Mouse (Mus musculus) layer of hippocampus, postnatal 25 days (tissue): ENCODE measurements around the gene Rab11fip5. TPM values are rescaled to one million over a fixed set of nuclear protein-coding genes. Genes with fewer than 3 reads are reported as not detected.

Source experiments
- microRNA-seq, 2 experiments: library from miRNA; unstranded; fragments of <30 nt; microRNA quantifications; one replicate each; pipeline ENCODE4 v1.2.0; 2021
- total RNA-seq, 2 experiments: library from RNA; stranded (reverse); gene quantifications; 2 replicates each; pipeline ENCODE4 v1.2.3; 2021

Gene Rab11fip5
- total RNA-seq, 2 experiments from 2014 or later, result 53.8 to 55.3 TPM

Small RNAs within 50 kb of the gene (microRNA-seq; reads per million reads assigned to microRNA genes)
- gene Mir705, result 0 to 0.37 reads per million in 2 experiments

Other genes with a start within 250 kb of the Rab11fip5 start
- 10 to 100 TPM; 45.0 to 51.4 TPM for gene Spr, start 236.9 kb downstream of the Rab11fip5 start, total RNA-seq
- 10 to 100 TPM; 19.5 to 20.5 TPM for gene Emx1, start 187.2 kb downstream of the Rab11fip5 start, total RNA-seq
- 100 to 1,000 TPM; 168 to 177 TPM for gene Sfxn5, start 41.2 kb downstream of the Rab11fip5 start, total RNA-seq
- gene Noto, start 49.3 kb upstream of the Rab11fip5 start, total RNA-seq, result not detected
- 10 to 100 TPM; 38.9 to 40.9 TPM for gene Smyd5, start 57.4 kb upstream of the Rab11fip5 start, total RNA-seq
- 100 to 1,000 TPM; 194 to 226 TPM for gene Cct7, start 76.9 kb upstream of the Rab11fip5 start, total RNA-seq
- gene Pradc1, start 77.3 kb upstream of the Rab11fip5 start, total RNA-seq, result 10 to 100 TPM; 15.8 to 17.9 TPM
- gene Fbxo41, start 128.4 kb upstream of the Rab11fip5 start, total RNA-seq, result 10 to 100 TPM; 95.1 to 98.5 TPM
- 10 to 100 TPM; 26.8 to 28.1 TPM for gene Egr4, start 139.0 kb upstream of the Rab11fip5 start, total RNA-seq
- gene Alms1, start 212.9 kb upstream of the Rab11fip5 start, total RNA-seq, result 1 to 10 TPM; 5.2 to 7.8 TPM